ENCODE assay signal across 35 mouse cellular contexts in the genomic region with DNA sequence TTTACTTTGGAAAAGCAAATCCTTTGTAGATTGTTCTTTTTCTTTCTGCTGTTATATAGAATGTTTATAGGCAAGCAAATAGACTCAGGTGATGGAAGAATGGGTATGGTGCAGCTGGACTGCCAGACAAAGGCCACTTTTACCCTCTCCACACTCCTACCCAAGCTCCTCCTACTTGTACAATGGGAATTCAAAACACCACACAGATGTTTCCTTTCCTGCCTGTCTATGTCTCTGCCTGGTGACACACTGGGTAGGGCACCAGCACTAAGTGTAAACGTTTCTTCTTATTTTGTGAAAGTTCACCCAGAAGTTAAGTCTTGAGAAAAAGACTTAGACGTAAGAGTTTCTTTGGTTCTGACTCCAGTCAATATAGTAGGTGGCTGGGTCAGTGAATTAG.
"Had no signal": no experiment of that assay in that cellular context is flagged by ENCODE, and none has a peak within 500 bp of the region (broad histone marks: within the 10 kb centered on the region; RNA-seq: fewer than 3 reads in every experiment).

No protein-coding gene starts in this region.

- DNase-seq: heart, adult 2 months; heart, postnatal 10 days; heart, postnatal 14 days; heart, postnatal 36 days; heart, postnatal 4 days; kidney, adult 11 months; kidney, adult 18-20 months; kidney, adult 2 months; kidney, adult 8-10 months; kidney, adult 9 months; kidney, postnatal 10 days; kidney, postnatal 14 days; kidney, postnatal 25 days; kidney, postnatal 36 days; kidney, postnatal 4 days; layer of hippocampus, adult 9-11 months had no signal

- H3K4me3 ChIP-seq: heart, adult 2 months; heart, embryonic 10.5 days; heart, embryonic 12.5 days; heart, embryonic 13.5 days; heart, embryonic 15.5 days; hindbrain, embryonic 10.5 days; hindbrain, embryonic 12.5 days; hindbrain, embryonic 13.5 days; hindbrain, embryonic 15.5 days; intestine, embryonic 15.5 days; kidney, embryonic 15.5 days; layer of hippocampus, adult 2 months had no signal

- H3K27ac ChIP-seq: heart, adult 2 months; heart, embryonic 10.5 days; heart, embryonic 13.5 days; heart, embryonic 15.5 days; hindbrain, embryonic 10.5 days; hindbrain, embryonic 12.5 days; hindbrain, embryonic 13.5 days; hindbrain, embryonic 14.5 days; hindbrain, embryonic 15.5 days; hindbrain, postnatal 0 days; intestine, embryonic 15.5 days; kidney, embryonic 15.5 days; kidney, postnatal 0 days; layer of hippocampus, adult 2 months had no signal

- H3K4me1 ChIP-seq: heart, embryonic 10.5 days; heart, embryonic 12.5 days; heart, embryonic 13.5 days; heart, embryonic 15.5 days; hindbrain, embryonic 10.5 days; hindbrain, embryonic 12.5 days; hindbrain, embryonic 13.5 days; hindbrain, embryonic 15.5 days; intestine, embryonic 15.5 days; kidney, embryonic 15.5 days had no signal

- H3K36me3 ChIP-seq: heart, embryonic 10.5 days; heart, embryonic 12.5 days; heart, embryonic 13.5 days; heart, embryonic 15.5 days; hindbrain, embryonic 10.5 days; hindbrain, embryonic 12.5 days; hindbrain, embryonic 13.5 days; hindbrain, embryonic 15.5 days; intestine, embryonic 15.5 days; kidney, embryonic 15.5 days had no signal

- H3K27me3 ChIP-seq: heart, embryonic 12.5 days; heart, embryonic 13.5 days; heart, embryonic 15.5 days; hindbrain, embryonic 12.5 days; hindbrain, embryonic 13.5 days; hindbrain, embryonic 15.5 days; intestine, embryonic 15.5 days; kidney, embryonic 15.5 days had no signal

- H3K9me3 ChIP-seq: heart, embryonic 10.5 days; heart, embryonic 12.5 days; heart, embryonic 13.5 days; heart, embryonic 15.5 days; hindbrain, embryonic 10.5 days; hindbrain, embryonic 12.5 days; hindbrain, embryonic 13.5 days; hindbrain, embryonic 15.5 days; intestine, embryonic 15.5 days; kidney, embryonic 15.5 days had no signal

- H3K9ac ChIP-seq: heart, embryonic 12.5 days; heart, embryonic 13.5 days; heart, embryonic 15.5 days; hindbrain, embryonic 12.5 days; hindbrain, embryonic 13.5 days; hindbrain, embryonic 14.5 days; hindbrain, embryonic 15.5 days; intestine, embryonic 15.5 days; kidney, embryonic 15.5 days had no signal

- H3K4me2 ChIP-seq: heart, embryonic 11.5 days; heart, embryonic 12.5 days; heart, embryonic 13.5 days; heart, embryonic 15.5 days; hindbrain, embryonic 12.5 days; hindbrain, embryonic 13.5 days; hindbrain, embryonic 14.5 days; hindbrain, embryonic 15.5 days; intestine, embryonic 15.5 days; kidney, embryonic 15.5 days had no signal

- ATAC-seq: hindbrain, embryonic 16.5 days; hindbrain, postnatal 0 days; inflammation-experienced regulatory T-cells, adult 6 months; intestine, embryonic 15.5 days; intestine, embryonic 16.5 days; intestine, postnatal 0 days had no signal
